Mouse (Mus musculus): ENCODE measurements around the gene Crispld2. TPM values are rescaled to one million over a fixed set of nuclear protein-coding genes. Genes with fewer than 3 reads are reported as not detected.

Gene Crispld2
- total and polyA plus RNA-seq, 2 experiments from 2014 or later, result 2.6 to 5.6 TPM

DNA sequence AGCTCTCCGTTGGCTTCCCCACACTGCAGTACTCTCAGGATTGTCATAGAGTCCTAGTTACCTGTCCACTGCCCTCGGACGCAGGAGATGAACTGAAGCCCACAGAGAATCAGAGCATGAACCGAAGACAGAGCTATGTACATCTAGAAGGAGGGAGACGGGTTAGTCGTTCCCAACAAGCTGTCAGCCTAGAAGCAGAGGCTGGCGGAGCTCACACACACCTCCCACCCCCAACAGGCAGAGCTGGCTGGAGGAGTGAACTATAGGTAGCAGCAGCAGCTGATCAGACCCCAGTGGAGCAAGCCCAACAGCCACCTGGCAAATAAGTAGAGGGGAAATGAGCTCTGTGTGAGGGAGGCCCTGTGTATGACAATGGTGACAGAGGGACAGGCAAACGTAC is 92.5 kb downstream of the Crispld2 start:
- ATAC-seq, result no peak
- H3K27ac ChIP-seq, result no peak overlapping the region
- TF ChIP-seq CTCF (IDR thresholded peaks at IDR 0.05; ENCODE audit: low read depth), result no peak
- WGBS, result 87% methylated on average over 8 of the region's 8 CpGs
- no peaks in the 10 kb centered on the region for H3K9me3 ChIP-seq (ENCODE audit: low read length)
- peaks cover 58% of the 10 kb centered on the region for H3K36me3 ChIP-seq (ENCODE audit: insufficient read depth, low read length)
- no peaks in the 10 kb centered on the region for H3K4me1 ChIP-seq (ENCODE audit: insufficient read depth, low read length)
- H3K27me3 ChIP-seq (ENCODE audit: insufficient read depth, low read length), result no peaks in the 10 kb centered on the region
- DNase-seq (ENCODE audit: low spot score), result no peak
- no peak overlapping the region for H3K4me2 ChIP-seq (ENCODE audit: low read depth, low read length)
- H3K9ac ChIP-seq (replicated peaks; ENCODE audit: low read length), result no peak overlapping the region
- no peak overlapping the region for H3K4me3 ChIP-seq (ENCODE audit: low read length)

DNA sequence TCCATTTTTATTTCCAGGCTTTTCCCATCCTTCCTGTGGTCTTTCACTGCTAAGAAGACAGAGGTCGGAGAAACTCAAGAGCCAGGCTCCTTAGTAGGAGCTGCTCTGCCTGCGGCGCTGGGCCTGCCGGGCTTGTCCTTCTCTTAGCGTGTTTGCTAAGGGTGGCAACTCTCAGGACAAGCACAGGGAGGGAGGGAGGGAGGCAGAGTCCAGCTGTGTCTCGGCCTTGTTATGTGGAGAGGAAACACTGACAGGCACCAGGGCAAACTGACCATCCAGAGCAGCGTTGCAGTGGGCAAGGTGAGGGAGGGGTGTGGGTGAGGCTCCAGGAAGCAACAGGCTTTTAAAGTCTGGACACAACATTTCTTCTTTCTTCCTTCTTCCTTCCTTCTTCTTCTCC is 97.3 kb downstream of the Crispld2 start:
- TF ChIP-seq CTCF (IDR thresholded peaks at IDR 0.05; ENCODE audit: low read depth), result no peak
- Histone ChIP-seq H3K4me1 (ENCODE audit: insufficient read depth, low read length) (no peaks in the 10 kb centered on the region), H3K4me3 (ENCODE audit: low read length) (no peak overlapping the region), H3K9ac (replicated peaks; ENCODE audit: low read length) (no peak overlapping the region), H3K27me3 (ENCODE audit: insufficient read depth, low read length) (no peaks in the 10 kb centered on the region), H3K36me3 (ENCODE audit: insufficient read depth, low read length) (peaks cover 45% of the 10 kb centered on the region), H3K4me2 (ENCODE audit: low read depth, low read length) (no peak overlapping the region), H3K27ac (no peak overlapping the region), H3K9me3 (ENCODE audit: low read length) (no peaks in the 10 kb centered on the region)
- ATAC-seq, result no peak
- WGBS, result 81% methylated on average over 7 of the region's 7 CpGs
- no peak for DNase-seq (ENCODE audit: low spot score)

DNA sequence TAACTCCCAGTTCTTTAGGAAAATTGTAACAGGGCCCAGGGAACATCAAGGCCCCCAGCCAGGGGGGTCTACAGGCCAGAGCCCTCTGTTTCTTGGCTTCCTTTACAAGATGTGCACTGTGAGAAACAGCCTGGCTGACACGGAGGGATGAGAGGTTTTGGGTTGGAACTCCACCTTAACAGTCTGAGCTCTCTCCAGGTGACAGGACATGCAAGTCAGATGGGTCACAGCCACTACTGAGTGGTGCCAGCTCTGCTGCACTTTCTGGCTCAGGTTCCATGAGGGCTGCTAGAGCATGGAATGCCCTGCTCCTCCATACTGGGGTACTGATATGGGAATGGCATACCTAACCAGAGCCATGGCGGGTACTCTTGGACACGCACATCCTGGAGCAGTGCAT is 98.8 kb downstream of the Crispld2 start:
- H3K4me2 ChIP-seq (ENCODE audit: low read depth, low read length), result no peak overlapping the region
- no peak overlapping the region for H3K4me3 ChIP-seq (ENCODE audit: low read length)
- DNase-seq (ENCODE audit: low spot score) (no peak), ATAC-seq (no peak)
- H3K9me3 ChIP-seq (ENCODE audit: low read length), result no peaks in the 10 kb centered on the region
- no peaks in the 10 kb centered on the region for H3K27me3 ChIP-seq (ENCODE audit: insufficient read depth, low read length)
- no peaks in the 10 kb centered on the region for H3K4me1 ChIP-seq (ENCODE audit: insufficient read depth, low read length)
- TF ChIP-seq CTCF (IDR thresholded peaks at IDR 0.05; ENCODE audit: low read depth), result no peak
- no peak overlapping the region for H3K9ac ChIP-seq (replicated peaks; ENCODE audit: low read length)
- no peak overlapping the region for H3K27ac ChIP-seq
- H3K36me3 ChIP-seq (ENCODE audit: insufficient read depth, low read length), result peaks cover 33% of the 10 kb centered on the region
- WGBS, result 93% methylated on average over 3 of the region's 3 CpGs

DNA sequence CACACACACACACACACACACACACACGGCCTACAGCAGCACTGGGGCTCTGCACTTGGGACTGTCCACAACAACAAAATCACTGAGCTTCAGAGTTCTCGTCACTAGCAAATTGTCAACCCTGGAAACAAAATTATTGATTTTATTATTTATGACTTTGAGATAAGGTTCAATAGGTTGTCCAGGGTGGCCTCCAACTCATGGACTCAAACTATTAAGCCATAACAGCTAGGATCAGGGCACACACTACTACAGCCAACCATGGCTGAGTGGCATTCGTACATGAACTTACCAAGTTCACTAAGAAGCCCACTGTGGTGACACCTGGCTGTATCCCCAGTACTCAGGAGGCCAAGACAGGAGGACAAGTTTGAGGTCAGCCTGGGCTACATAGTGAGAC is 100.9 kb downstream of the Crispld2 start:
- no peaks in the 10 kb centered on the region for H3K4me1 ChIP-seq (ENCODE audit: insufficient read depth, low read length)
- H3K27me3 ChIP-seq (ENCODE audit: insufficient read depth, low read length), result no peaks in the 10 kb centered on the region
- H3K9me3 ChIP-seq (ENCODE audit: low read length), result no peaks in the 10 kb centered on the region
- H3K36me3 ChIP-seq (ENCODE audit: insufficient read depth, low read length), result peaks cover 19% of the 10 kb centered on the region
- H3K4me2 ChIP-seq (ENCODE audit: low read depth, low read length), result no peak overlapping the region
- ATAC-seq, result no peak
- no peak for DNase-seq (ENCODE audit: low spot score)
- no peak overlapping the region for H3K4me3 ChIP-seq (ENCODE audit: low read length)
- TF ChIP-seq CTCF (IDR thresholded peaks at IDR 0.05; ENCODE audit: low read depth), result no peak
- WGBS, result 94% methylated on average over 3 of the region's 3 CpGs
- H3K9ac ChIP-seq (replicated peaks; ENCODE audit: low read length), result no peak overlapping the region
- H3K27ac ChIP-seq, result no peak overlapping the region

DNA sequence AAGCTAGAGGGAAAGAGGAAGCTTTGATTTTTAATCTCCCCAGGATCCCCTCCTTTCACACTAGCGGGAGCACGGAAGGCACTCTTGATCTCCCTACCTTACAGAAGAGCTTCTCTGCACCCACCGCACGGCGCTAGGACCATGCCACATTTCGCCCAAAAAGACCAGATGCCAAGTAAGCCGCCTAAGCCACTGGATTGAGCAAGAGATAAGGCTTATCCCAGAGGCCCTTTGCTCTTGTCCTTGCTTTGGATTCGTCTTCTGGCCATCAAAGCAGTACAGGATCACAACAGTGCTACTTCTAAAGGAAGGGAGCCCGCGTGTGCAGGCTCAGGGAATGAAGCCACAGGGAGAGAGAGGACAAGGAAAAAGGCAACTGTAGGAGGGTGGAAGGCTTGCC is 102.6 kb downstream of the Crispld2 start:
- no peak for TF ChIP-seq CTCF (IDR thresholded peaks at IDR 0.05; ENCODE audit: low read depth)
- Histone ChIP-seq H3K9ac (replicated peaks; ENCODE audit: low read length) (no peak overlapping the region), H3K27ac (no peak overlapping the region), H3K36me3 (ENCODE audit: insufficient read depth, low read length) (peaks cover 19% of the 10 kb centered on the region), H3K4me2 (ENCODE audit: low read depth, low read length) (no peak overlapping the region), H3K27me3 (ENCODE audit: insufficient read depth, low read length) (no peaks in the 10 kb centered on the region), H3K9me3 (ENCODE audit: low read length) (no peaks in the 10 kb centered on the region), H3K4me1 (ENCODE audit: insufficient read depth, low read length) (peaks cover 2% of the 10 kb centered on the region), H3K4me3 (ENCODE audit: low read length) (no peak overlapping the region)
- DNase-seq (ENCODE audit: low spot score), result no peak
- ATAC-seq, result no peak
- 86% methylated on average over 10 of the region's 10 CpGs for WGBS

DNA sequence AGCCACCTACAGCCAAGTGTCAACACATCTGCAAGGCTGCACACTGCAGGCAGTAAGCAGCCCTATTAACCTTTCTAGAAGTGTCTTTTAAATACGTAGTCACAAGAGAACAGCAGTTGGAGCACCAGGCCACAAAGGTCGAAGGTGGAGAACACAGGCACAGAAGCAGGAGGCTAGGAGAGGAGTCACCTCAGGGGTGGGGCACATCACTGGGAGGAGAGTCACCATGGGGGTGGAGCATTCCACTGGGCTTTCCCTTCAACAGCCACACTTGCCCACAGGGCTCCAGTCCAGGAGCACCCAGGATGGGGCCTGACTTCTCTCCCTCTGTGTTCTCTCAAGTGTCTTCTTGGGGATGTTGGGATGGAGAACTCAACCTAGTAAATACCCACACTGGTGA is 104.2 kb downstream of the Crispld2 start:
- 81% methylated on average over 2 of the region's 2 CpGs for WGBS
- H3K27ac ChIP-seq, result no peak overlapping the region
- H3K4me2 ChIP-seq (ENCODE audit: low read depth, low read length), result no peak overlapping the region
- no peaks in the 10 kb centered on the region for H3K9me3 ChIP-seq (ENCODE audit: low read length)
- no peak for TF ChIP-seq CTCF (IDR thresholded peaks at IDR 0.05; ENCODE audit: low read depth)
- H3K27me3 ChIP-seq (ENCODE audit: insufficient read depth, low read length), result no peaks in the 10 kb centered on the region
- DNase-seq (ENCODE audit: low spot score) (no peak), ATAC-seq (no peak)
- no peak overlapping the region for H3K9ac ChIP-seq (replicated peaks; ENCODE audit: low read length)
- peaks cover 9% of the 10 kb centered on the region for H3K4me1 ChIP-seq (ENCODE audit: insufficient read depth, low read length)
- peaks cover 8% of the 10 kb centered on the region for H3K36me3 ChIP-seq (ENCODE audit: insufficient read depth, low read length)
- no peak overlapping the region for H3K4me3 ChIP-seq (ENCODE audit: low read length)

DNA sequence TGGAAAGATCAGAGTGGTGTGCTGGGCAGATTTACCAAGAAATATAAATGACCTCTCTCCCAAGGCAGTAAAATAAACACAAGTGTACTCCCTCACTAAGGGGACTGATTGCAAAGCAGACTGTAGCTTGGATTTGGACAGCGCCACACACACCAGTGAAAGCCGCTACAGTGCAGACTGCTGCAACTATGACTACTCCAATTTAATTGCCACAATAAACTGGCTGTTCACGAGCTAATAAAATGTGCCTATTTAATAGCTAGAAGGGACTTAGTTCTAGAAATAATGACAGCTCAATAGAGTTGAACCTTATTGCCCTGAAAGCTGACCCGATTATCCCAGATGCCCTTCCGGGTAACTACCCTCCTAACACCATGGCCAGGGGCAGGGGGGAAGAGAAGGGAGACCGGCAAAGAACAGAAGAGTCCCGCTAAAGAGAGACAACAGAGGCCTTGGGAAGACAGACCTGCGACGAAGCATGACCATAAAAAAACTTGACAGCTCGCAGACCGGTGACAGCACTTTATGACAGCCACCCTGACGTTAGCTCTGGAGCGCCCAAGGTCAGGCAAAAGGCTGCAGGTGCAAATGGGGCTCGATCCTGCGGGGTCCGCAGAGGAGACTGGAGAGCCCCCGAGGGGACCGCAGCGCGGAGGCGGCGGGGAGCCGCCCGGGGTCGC is 108.3 kb downstream of the Crispld2 start:
- H3K27me3 ChIP-seq (ENCODE audit: insufficient read depth, low read length), result no peaks in the 10 kb centered on the region
- no peak for DNase-seq (ENCODE audit: low spot score)
- H3K4me2 ChIP-seq (ENCODE audit: low read depth, low read length), result peak overlapping the region; percentile 95
- H3K4me1 ChIP-seq (ENCODE audit: insufficient read depth, low read length), result peaks cover 14% of the 10 kb centered on the region
- peak overlapping the region; percentile 93 for H3K4me3 ChIP-seq (ENCODE audit: low read length)
- peak overlapping the region; percentile 92 for H3K9ac ChIP-seq (replicated peaks; ENCODE audit: low read length)
- no peaks in the 10 kb centered on the region for H3K36me3 ChIP-seq (ENCODE audit: insufficient read depth, low read length)
- no peak for TF ChIP-seq CTCF (IDR thresholded peaks at IDR 0.05; ENCODE audit: low read depth)
- H3K9me3 ChIP-seq (ENCODE audit: low read length), result no peaks in the 10 kb centered on the region
- 7% methylated on average over 25 of the region's 25 CpGs for WGBS
- peak overlapping the region; percentile 96 for H3K27ac ChIP-seq
- peak; percentile 10; the same call in 1 of the 2 replicates for ATAC-seq
